Mouse (Mus musculus) cerebellum, adult 2 months (tissue): ENCODE measurements around the gene Scaf4. TPM values are rescaled to one million over a fixed set of nuclear protein-coding genes. Genes with fewer than 3 reads are reported as not detected.

Experiments used
- DNase-seq, 2 experiments: peaks; one replicate each; pipeline ENCODE4 v3.0.0; 2021
- H3K27ac ChIP-seq: fragments of 200-500 bp; 2 replicates; pipeline ENCODE4 v1.5.1; 2012; ENCODE audit warnings: low read length, control low read depth, inconsistent platforms; ENCODE audit not compliant: insufficient read depth
- H3K27me3 ChIP-seq: fragments of 200-500 bp; 2 replicates; pipeline ENCODE4 v1.6.1; 2012; ENCODE audit warnings: inconsistent platforms, mild to moderate bottlenecking, low read length, moderate library complexity; ENCODE audit not compliant: control insufficient read depth, insufficient read depth
- H3K4me1 ChIP-seq: fragments of 200-500 bp; 2 replicates; pipeline ENCODE4 v1.6.1; 2011; ENCODE audit warnings: low read length; ENCODE audit not compliant: control insufficient read depth, insufficient read depth
- H3K4me3 ChIP-seq: fragments of 200-500 bp; replicated peaks from 2 replicates; pipeline ENCODE3; 2011; ENCODE audit warnings: mild to moderate bottlenecking, low read depth, low read length, control low read depth; ENCODE audit not compliant: insufficient read depth
- CTCF ChIP-seq: fragments of 200-500 bp; IDR thresholded peaks from 2 replicates; pipeline ENCODE4 v1.5.1; 2011; ENCODE audit warnings: low read depth, mild to moderate bottlenecking, control low read depth, low read length, moderate library complexity, borderline replicate concordance; ENCODE audit not compliant: insufficient read depth
- POLR2A ChIP-seq: fragments of 200-500 bp; IDR thresholded peaks from 2 replicates; pipeline ENCODE4 v1.6.1; 2011; ENCODE audit warnings: low read length, control low read depth, borderline replicate concordance; ENCODE audit not compliant: insufficient read depth
- WGBS: fragments of 180-500 bp; shearing (Covaris S2); methylation state at CpG from one replicate; pipeline ENCODE4 v1.1.7; 2018; 5-methylcytosine and 5-hydroxymethylcytosine counted together
- polyA plus RNA-seq: library from polyadenylated mRNA; depleted of rRNA; stranded (reverse); fragments of >200 nt; gene quantifications from 2 replicates; pipeline ENCODE4 v1.2.3, GENCODE M21; 2012

Scaf4 gene
- polyA plus RNA-seq, 1 experiment, result 48.4 TPM

DNA sequence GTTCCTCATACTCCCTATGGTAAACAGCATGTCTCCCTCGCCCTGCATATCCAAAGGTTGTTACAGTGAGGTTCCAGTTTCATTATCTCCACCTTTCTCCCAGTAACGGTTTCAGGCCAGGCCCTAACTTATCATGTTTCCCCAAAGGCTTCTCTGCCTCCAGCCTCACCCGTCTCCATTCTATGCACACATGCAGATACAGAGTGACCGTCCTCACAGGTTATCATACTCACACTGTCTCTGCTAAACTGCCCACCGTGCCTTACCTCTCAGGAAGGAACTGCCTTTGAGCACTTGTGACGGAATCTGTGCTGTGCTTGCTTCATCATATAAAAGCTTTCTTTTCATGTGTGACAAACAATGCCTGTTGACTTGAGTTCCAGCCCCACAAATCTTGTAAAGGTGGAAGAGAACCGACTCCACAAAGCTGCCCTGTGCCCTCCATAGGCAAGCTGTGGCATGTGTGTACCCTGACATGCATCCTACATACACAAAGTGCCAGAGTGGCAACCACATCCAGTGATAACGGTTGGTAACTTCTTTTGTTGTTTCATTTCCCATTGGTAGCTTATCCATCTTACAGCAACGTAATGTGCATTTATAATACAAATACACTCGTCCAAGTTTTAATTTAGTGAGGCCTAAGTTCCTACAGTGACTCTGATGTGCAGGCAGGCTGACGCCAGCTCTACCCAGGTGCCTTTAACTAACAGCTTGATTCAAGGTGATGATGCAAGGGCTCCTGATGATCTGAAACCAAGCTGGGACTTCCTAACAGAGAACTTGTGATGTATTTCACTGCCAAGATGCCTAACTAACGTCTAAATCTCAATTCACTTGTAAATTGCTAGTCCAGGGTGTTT is 70.6 kb downstream of the Scaf4 start:
- no peak overlapping the region for H3K27ac ChIP-seq
- WGBS, result 84% methylated on average over 12 of the region's 12 CpGs
- TF ChIP-seq POLR2A (no peak), CTCF (no peak)

DNA sequence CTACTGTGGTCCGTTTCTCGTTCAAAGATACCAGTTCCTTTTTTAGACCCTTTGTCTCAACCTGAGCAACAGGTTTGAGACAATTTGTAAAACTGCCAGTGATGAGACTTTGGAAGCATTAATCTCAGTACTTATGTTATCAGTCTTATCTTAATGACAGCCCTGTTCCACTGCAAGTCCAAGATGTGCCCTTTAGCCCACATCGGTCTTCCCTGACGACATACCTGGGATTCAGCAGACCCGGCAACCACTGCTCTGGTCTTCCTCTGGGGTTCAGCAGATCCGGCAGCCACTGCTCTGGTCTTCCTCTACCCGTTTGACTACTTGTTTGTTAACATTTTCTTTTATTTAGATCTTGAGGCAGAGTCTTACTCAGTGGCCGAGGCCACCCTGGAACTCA is 72.5 kb downstream of the Scaf4 start:
- TF ChIP-seq POLR2A, result no peak
- H3K4me1 ChIP-seq, result no peaks in the 10 kb centered on the region
- 86% methylated on average over 8 of the region's 8 CpGs for WGBS
- H3K4me3 ChIP-seq, result no peak overlapping the region
- H3K27ac ChIP-seq, result no peak overlapping the region
- DNase-seq, result no peak
- no peaks in the 10 kb centered on the region; the same call in 1 of the 2 replicates for H3K27me3 ChIP-seq

More for the DNA sequence above, 70.6 kb downstream of the Scaf4 start:
- Histone ChIP-seq H3K4me1 (no peaks in the 10 kb centered on the region), H3K27me3 (no peaks in the 10 kb centered on the region; the same call in 1 of the 2 replicates), H3K4me3 (no peak overlapping the region)
- no peak for DNase-seq

DNA sequence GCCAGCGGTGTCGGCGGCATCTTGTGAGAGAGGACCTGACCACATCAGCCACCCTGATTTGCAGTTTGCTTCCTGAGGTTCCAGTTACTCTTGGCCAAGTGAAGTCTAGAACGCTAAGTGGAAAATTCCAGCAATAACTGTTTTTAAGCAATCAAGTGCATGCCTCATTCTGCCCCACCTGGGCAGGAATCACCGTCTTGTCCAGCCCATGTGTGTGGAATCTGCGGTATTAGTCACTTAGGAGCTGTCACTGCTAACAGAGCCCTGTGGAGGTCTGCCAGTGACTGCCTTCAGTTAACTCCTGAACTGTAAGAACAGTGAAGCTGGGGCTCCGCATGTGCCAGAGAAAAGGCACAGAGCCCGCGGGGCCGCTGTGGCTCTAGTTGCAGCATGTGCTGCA is 73.6 kb downstream of the Scaf4 start:
- TF ChIP-seq CTCF (no peak), POLR2A (no peak)
- no peaks in the 10 kb centered on the region for H3K4me1 ChIP-seq
- no peak overlapping the region for H3K27ac ChIP-seq
- H3K4me3 ChIP-seq, result no peak overlapping the region
- no peak for DNase-seq
- WGBS, result 72% methylated on average over 10 of the region's 10 CpGs
- no peaks in the 10 kb centered on the region; the same call in 1 of the 2 replicates for H3K27me3 ChIP-seq

GRCm38 (mm10) chr16:90208996-90209395 is 75.3 kb downstream of the Scaf4 start:
- Histone ChIP-seq H3K4me1 (no peaks in the 10 kb centered on the region), H3K4me3 (no peak overlapping the region), H3K27ac (no peak overlapping the region), H3K27me3 (no peaks in the 10 kb centered on the region; the same call in 1 of the 2 replicates)
- no peak for DNase-seq
- no peak for TF ChIP-seq POLR2A
- 83% methylated on average over 3 of the region's 3 CpGs for WGBS

- TF ChIP-seq CTCF, result no peak
- TF ChIP-seq POLR2A, result no peak
- Histone ChIP-seq H3K27ac (no peak overlapping the region), H3K4me3 (no peak overlapping the region), H3K4me1 (no peaks in the 10 kb centered on the region), H3K27me3 (no peaks in the 10 kb centered on the region)
- DNase-seq, result no peak
- WGBS, result 98% methylated on average over 2 of the region's 2 CpGs
These were observed 79.4 kb downstream of the Scaf4 start for GRCm38 (mm10) chr16:90204868-90205267.

DNA sequence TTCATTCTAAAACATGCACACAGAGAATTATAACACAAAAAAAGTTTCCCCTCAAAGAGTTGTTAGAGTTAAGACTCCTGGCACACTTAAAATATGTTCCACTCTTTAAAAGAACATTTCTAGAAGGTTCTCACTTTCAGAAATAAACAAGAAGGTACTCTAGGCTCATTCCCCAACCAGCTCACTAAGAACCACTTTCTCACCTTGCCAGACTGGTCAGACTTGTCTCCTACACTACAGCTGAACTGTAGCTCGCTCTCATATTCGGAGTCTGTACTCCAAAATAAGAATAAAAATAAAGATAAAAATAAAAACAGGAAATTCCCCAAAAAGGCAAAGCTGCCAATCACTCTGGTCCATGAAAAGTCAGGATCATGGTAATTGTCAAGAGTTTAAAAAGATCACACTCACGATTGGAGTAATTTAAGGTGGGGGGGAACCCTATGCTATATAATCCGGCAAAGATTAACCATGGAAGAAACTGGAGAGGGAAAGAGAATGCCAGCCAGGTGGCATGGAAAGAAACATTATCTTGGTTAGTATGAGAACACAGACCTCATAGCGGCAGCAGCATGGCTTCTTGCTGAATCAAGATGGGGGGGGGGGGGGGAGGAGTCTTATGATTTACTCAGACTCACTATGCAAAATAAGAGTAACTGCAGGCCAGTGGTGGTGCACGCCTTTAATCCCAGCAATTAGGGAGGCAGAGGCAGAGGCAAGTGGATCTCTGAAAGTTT is 80.9 kb downstream of the Scaf4 start:
- no peaks in the 10 kb centered on the region for H3K27me3 ChIP-seq
- no peaks in the 10 kb centered on the region for H3K4me1 ChIP-seq
- no peak overlapping the region for H3K4me3 ChIP-seq
- no peak for TF ChIP-seq CTCF
- H3K27ac ChIP-seq, result no peak overlapping the region
- 84% methylated on average over 6 of the region's 6 CpGs for WGBS
- no peak for DNase-seq

DNA sequence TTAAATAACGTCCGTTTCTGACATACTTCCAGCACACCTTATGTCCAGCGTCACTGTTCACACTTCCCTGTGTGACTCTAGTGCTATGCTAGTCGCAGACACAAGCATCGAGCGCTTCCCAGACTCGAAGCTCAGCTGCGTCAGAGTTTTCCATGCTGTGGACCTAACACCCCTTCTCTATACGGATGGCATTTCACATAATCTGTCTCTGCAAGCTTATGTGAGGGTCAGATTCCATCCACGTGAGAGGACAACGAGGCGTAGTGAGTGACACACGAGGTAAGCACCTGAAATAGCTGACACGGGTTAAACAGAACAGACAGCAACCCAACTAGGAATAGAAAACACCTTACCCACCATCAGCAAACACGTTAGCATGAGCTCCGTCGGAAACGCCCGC is 82.2 kb downstream of the Scaf4 start:
- Histone ChIP-seq H3K27me3 (no peaks in the 10 kb centered on the region), H3K4me1 (no peaks in the 10 kb centered on the region), H3K27ac (no peak overlapping the region), H3K4me3 (no peak overlapping the region)
- no peak for DNase-seq
- TF ChIP-seq CTCF (no peak), POLR2A (no peak)
- WGBS, result 73% methylated on average over 19 of the region's 19 CpGs

DNA sequence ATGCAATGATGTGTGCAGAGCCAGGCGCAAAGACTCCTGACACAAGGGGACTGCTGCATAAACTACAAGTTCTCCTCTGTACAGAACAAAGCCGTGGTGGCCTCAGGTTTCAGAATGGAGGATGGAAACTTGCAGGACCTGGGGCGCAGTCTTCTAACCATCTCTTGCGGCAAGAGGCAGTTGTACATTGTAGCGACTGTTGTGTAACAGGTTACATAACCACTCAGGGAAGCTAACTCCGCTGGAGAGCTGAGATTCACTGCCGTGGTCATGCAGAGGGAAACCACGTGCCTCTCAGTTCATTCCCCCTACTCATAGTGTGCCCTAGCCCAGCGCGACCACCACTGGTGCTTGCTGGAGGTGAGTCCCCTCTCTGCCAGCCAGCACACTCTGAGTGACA is 85.1 kb downstream of the Scaf4 start:
- H3K4me3 ChIP-seq, result no peak overlapping the region
- H3K27ac ChIP-seq, result no peak overlapping the region
- H3K27me3 ChIP-seq, result no peaks in the 10 kb centered on the region
- no peaks in the 10 kb centered on the region for H3K4me1 ChIP-seq
- WGBS, result 89% methylated on average over 10 of the region's 10 CpGs
- no peak for DNase-seq
- TF ChIP-seq POLR2A, result no peak
- TF ChIP-seq CTCF, result no peak
